Mouse (Mus musculus) layer of hippocampus, adult 8-10 months (tissue): ENCODE data around the gene Hist1h2ak. TPM values are rescaled to one million over a fixed set of nuclear protein-coding genes. Genes with fewer than 3 reads are reported as not detected.
"Not testable (repeated sequence)": the region's sequence is repeated elsewhere in the genome, so short reads cannot be mapped to it uniquely, and the experiment has no call there.

Experiments
- DNase-seq, 2 experiments: peaks; one replicate each; pipeline ENCODE4 v3.0.0; 2022; ENCODE audit warnings: low spot score in 2 of 2
- total RNA-seq, 4 experiments: library from RNA; stranded (reverse); gene quantifications; 2 replicates each; pipeline ENCODE4 v1.2.4; 2022

Gene Hist1h2ak
- total RNA-seq = 10 to 100 TPM in 2 of 4 experiments, 1 to 10 TPM in 2; 8.7 to 11.4 (median 9.8) TPM

GRCm38 (mm10) chr13:21753524-21754285 lies at the start of gene Hist1h2ak, which contains the start of gene Hist1h2bn:
Hist1h2ak (minus strand) TSS chr13:21753827.
Hist1h2bn (plus strand) TSS chr13:21754123.
- peak; percentile 57 to 79 for DNase-seq

- not testable (repeated sequence) for DNase-seq
These were observed 49.4 kb upstream of the Hist1h2ak start for GRCm38 (mm10) chr13:21803058-21803457.

DNA sequence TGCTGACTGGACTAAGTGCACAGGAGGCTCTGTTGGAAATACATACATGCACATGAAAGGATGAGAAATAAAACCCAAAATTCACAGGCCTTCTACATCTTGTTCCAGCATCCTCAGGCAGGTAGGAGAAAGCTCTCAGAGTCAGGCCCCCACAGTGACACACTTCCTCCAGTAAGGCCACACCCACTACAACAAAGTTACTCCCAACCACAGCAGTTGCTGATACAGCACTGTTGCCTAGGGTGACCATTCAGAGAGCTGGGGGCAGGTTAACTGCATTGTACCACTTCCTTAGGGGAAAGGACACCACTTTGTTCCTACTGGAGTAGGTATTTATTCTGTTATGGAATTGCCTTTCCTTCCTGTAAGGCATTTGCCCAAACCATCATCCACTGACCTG lies 43.5 kb upstream of the Hist1h2ak start:
- not testable (repeated sequence) for DNase-seq

- DNase-seq = no peak
These were observed 42.0 kb upstream of the Hist1h2ak start for GRCm38 (mm10) chr13:21795584-21795983.

- DNase-seq = no peak
These were observed 37.1 kb upstream of the Hist1h2ak start for GRCm38 (mm10) chr13:21790601-21791283.

DNA sequence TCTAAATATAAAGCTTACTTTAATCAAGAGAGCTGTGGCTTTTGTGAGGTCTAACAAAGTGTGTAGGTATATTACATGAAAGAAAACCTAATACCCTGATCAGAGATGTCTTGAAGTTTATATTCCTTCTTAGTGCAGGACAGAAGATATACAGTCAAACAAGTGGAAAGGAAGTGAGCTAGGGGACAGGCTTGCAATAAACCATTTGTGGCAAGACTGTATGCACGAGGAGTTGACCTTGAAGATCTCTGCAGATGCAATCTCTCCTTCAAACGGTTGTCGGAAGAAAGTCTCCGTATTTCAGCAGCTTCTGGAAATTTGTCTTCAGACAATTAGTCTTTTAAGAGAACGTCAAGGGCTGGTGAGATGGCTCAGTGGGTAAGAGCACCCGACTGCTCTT lies 36.3 kb upstream of the Hist1h2ak start:
- no peak for DNase-seq

DNA sequence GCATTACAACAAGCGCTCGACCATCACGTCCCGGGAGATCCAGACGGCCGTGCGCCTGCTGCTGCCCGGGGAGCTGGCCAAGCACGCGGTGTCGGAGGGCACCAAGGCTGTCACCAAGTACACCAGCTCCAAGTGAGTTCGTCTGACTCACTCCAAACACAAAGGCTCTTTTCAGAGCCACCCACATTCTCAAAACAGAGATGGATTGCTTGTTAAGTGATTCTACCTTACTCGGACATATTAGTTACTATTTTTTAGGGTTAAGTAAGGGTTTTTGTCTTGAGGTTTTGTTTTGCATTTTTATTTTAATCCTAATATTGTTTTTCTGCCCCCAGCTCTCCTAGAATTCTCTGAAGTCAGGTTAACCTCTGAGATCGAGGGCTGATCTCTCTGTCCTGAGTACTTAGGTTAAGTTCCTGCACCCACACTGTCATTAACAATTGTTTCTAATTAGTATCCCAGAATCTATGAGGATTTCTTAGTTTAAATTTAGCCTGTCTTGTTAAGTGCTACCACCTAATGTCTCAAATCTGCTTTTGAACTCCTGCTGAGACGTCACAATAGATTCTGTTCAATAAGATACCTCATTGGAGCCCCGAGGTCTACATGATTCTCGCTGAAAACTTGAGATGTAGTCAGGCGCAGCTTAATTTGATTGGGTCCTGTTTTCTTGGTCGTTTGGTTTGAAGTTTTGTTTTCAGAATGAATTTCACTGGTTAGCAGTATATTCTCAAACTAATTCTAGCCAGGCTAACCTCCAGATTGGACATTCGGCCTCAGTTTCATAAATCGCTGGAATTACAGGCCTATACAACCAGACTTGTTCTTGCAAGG lies 34.4 kb upstream of the Hist1h2ak start:
- no peak for DNase-seq

DNA sequence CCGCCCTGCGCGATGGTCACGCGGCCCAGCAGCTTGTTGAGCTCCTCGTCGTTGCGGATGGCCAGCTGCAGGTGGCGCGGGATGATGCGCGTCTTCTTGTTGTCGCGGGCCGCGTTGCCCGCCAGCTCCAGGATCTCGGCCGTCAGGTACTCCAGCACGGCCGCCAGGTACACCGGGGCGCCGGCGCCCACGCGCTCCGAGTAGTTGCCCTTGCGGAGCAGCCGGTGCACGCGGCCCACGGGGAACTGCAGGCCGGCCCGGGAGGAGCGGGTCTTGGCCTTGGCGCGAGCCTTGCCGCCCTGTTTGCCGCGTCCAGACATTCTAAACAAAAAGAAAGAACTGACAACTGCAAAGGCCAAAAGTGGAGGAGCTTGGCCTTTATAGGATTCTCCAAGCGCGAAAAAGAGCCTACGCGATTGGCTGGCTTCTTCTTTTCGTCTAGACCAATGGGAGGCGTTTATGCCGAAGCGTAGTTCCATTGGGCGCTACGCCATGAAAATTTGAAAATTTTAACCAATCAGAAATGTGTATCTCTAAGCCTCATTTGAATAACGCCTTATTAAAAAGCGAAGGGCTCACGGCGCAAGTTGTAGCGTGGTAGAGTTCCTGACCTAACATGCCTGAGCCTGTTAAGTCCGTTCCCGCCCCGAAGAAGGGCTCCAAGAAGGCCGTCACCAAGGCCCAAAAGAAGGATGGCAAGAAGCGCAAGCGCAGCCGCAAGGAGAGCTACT lies 33.4 kb upstream of the Hist1h2ak start, which contains the start of the genes Hist1h2an and Hist1h2bp:
TSS of gene Hist1h2an (minus strand) at position 320 of the 731 bp plus-strand sequence.
TSS of gene Hist1h2bp (plus strand) at position 563 of the 731 bp plus-strand sequence.
- DNase-seq = peak; percentile 88 to 93

DNA sequence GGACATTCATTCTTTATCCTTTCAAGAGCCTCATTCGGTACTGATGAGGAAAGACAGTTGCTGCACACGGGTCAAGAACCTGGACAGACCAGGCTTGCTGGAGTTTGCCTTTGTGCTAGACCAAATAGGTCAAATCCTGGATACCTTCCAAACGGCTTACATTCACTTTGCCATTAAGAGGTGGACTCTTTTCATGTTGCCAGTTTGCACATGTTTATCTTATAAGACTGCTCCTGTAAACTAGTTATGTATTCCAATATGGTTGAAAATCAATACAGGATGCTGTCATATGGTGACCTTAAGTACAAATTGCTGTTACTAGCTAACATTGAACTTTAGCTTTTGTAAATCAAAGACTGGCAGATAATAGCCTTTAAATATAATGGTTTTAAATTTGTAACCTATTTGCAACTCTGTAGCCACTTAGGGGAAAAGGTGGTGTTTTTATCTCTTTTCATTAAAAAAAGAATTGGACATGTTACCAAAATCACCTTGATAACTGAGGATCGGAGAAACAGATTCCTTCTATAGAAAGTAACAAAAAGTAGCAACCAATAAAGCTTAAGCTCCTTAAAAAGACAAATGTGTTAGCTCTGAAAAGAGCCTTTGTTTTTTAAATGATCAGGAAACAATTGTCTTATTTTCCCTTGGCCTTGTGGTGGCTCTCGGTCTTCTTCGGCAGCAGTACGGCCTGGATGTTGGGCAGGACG lies 32.7 kb upstream of the Hist1h2ak start:
- no peak for DNase-seq

DNA sequence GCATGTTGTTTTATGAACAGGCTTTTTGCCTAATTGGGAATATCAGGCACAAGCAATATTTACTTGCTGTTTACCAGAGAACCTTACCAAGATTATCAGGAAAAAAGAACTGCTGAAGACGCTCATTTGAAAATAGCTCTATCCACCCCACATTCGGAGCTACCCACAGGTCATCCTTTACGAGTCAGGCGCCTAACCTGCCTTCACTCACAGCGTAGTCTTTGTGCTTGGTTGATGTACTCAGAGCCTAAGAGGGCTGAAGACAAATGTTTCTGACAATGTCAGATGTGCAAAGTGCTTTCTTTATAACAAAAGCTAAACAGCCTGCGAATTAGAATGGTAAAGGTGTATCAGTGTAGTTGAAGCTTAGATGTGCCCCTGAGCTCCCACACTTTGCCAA lies 30.7 kb upstream of the Hist1h2ak start:
- no peak for DNase-seq

- DNase-seq = no peak
These were observed 30.1 kb upstream of the Hist1h2ak start for GRCm38 (mm10) chr13:21783734-21784161.

DNA sequence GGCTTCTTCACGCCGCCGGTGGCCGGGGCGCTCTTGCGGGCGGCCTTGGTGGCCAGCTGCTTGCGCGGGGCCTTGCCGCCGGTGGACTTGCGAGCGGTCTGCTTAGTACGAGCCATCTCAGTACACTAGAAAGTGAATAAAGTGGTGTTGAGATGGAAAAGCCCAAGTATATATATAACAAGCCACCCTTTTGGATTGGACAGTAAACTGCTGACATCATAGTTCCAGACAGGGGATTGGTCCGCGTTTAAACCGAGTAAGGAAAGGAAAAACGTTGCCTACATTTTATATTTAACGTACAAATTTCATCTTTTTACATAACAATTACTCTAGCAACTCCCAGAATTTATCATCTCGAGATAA lies 29.6 kb upstream of the Hist1h2ak start, which contains the start of gene Hist1h3i:
TSS of gene Hist1h3i (minus strand) at position 116 of the 363 bp plus-strand sequence.
- peak; percentile 42 to 61 for DNase-seq

- not testable (repeated sequence) for DNase-seq
These were observed 29.0 kb upstream of the Hist1h2ak start for GRCm38 (mm10) chr13:21782361-21783254.

DNA sequence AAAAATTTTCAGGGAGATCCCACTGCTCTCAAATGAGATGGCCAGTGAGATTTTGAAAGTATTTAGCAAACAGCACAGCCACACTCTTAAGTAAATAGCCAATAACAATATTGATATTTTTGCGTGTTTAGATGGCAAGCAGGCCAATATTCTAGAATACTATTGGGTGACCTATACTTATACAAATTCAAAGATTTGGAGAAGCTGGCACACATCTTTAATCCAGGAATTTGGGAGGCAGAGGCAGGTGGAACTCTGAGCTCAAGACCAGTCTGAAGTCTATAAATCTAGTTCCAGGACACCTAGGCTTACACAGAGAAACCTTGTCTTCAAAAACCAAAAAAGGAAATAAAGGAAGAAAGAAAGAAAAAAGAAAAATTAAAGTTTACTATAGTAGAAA lies 28.0 kb upstream of the Hist1h2ak start:
- no peak for DNase-seq

- no peak for DNase-seq
These were observed 27.5 kb upstream of the Hist1h2ak start for GRCm38 (mm10) chr13:21781021-21781555.

- peak; percentile 26 to 42 for DNase-seq
These were observed 26.4 kb upstream of the Hist1h2ak start, which contains the start of gene Hist1h1b for GRCm38 (mm10) chr13:21779767-21780731. Hist1h1b (minus strand) TSS chr13:21780625.
